Mouse (Mus musculus) limb, embryonic 14.5 days (tissue): ENCODE data around the gene Ap1s3. TPM values are rescaled to one million over a fixed set of nuclear protein-coding genes. Genes with fewer than 3 reads are reported as not detected.

Source experiments
- ATAC-seq: fragments of 200-750 bp; cut with Nextera tagmentation; 2 replicates; pipeline ENCODE4 v1.8.0; 2017; ENCODE audit warnings: low read depth, moderate number of reproducible peaks, moderate TSS enrichment; ENCODE audit not compliant: low FRiP score
- DNase-seq: peaks from one replicate; pipeline ENCODE4 v3.0.0-alpha.2; 2015; ENCODE audit warnings: low spot score
- H3K27ac ChIP-seq: fragments of 300-500 bp; sonication (generic); replicated peaks from 2 replicates; pipeline ENCODE4 v1.5.1; 2014; ENCODE audit warnings: low read depth, mild to moderate bottlenecking, low read length, moderate library complexity, mixed read lengths
- H3K27me3 ChIP-seq: fragments of 300-500 bp; sonication (generic); 2 replicates; pipeline ENCODE4 v1.6.1; 2014; ENCODE audit warnings: low read length, mixed read lengths; ENCODE audit not compliant: control insufficient read depth, insufficient read depth
- H3K36me3 ChIP-seq: fragments of 300-500 bp; sonication (generic); 2 replicates; pipeline ENCODE4 v1.6.1; 2014; ENCODE audit warnings: mild to moderate bottlenecking, low read length, moderate library complexity, mixed read lengths; ENCODE audit not compliant: control insufficient read depth, insufficient read depth
- H3K4me1 ChIP-seq: fragments of 300-500 bp; sonication (generic); 2 replicates; pipeline ENCODE4 v1.6.1; 2014; ENCODE audit warnings: antibody characterized with exemption, low read length, mixed read lengths; ENCODE audit not compliant: control insufficient read depth, insufficient read depth
- H3K4me2 ChIP-seq: fragments of 300-500 bp; sonication (generic); replicated peaks from 2 replicates; pipeline ENCODE4 v1.6.1; 2014; ENCODE audit warnings: low read depth, mild to moderate bottlenecking, low read length, moderate library complexity; ENCODE audit not compliant: severe bottlenecking
- H3K4me3 ChIP-seq: fragments of 300-500 bp; sonication (generic); replicated peaks from 2 replicates; pipeline ENCODE4 v1.5.1; 2014; ENCODE audit warnings: low read length
- H3K9ac ChIP-seq: fragments of 300-500 bp; sonication (generic); 2 replicates; pipeline ENCODE4 v1.6.1; 2014; ENCODE audit warnings: mild to moderate bottlenecking, low read depth, low read length, moderate library complexity; ENCODE audit not compliant: severe bottlenecking
- H3K9me3 ChIP-seq: fragments of 300-500 bp; sonication (generic); 2 replicates; pipeline ENCODE4 v1.6.1; 2016; ENCODE audit warnings: low read length; ENCODE audit not compliant: control insufficient read depth
- POLR2A ChIP-seq: fragments of 200-500 bp; IDR thresholded peaks from 2 replicates; pipeline ENCODE4 v1.8.0; 2012; ENCODE audit warnings: inconsistent platforms, mild to moderate bottlenecking, moderate library complexity, borderline replicate concordance; ENCODE audit not compliant: insufficient read depth, insufficient read length; ENCODE audit errors: extremely low read depth
- WGBS: fragments of 180-500 bp; shearing (Covaris S2); extraction: QIAGEN DNeasy Blood & Tissue Kit; methylation state at CpG from one replicate; pipeline ENCODE4 v1.1.7; 2014; 5-methylcytosine and 5-hydroxymethylcytosine counted together
- polyA plus RNA-seq, 2 experiments: library from polyadenylated mRNA; depleted of rRNA in 1 of 2; stranded (reverse) in 1 of 2; unstranded in 1 of 2; fragments of >200 nt; fragmentation: Nextera tagmentation in 1 of 2; extraction: Ambion mirVana in 1 of 2; gene quantifications; 2 replicates each; pipeline versions ENCODE4 v1.2.1 to v1.2.3; 2012 to 2014

Gene Ap1s3
- polyA plus RNA-seq, 2 experiments = 0.69 to 9.2 TPM

DNA sequence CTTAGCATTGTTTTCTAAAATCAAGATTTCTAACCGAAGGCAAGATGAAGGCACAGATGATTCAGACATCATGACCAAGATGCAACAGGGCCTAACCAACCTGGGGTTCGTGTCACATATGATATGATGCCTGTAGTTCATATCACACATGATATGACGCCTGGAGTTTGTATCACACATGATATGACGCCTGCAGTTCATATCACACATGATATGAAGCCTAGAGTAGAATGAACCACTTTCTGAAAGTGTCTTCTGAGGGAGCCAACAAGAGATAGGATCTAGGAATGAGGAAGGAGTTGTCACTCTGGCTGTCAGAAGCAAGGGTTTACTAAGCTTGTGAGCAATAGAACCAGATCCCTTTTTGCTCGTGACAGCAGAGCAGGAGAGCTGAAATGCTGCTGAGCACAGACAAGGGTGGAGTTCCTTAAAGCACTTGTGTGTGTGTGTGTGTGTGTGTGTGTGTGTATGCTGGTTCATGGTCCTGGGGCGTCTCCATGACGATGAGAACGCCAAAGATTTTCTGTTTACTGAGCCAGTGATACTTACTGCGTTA, 2.3 kb downstream of the Ap1s3 start:
- WGBS = 80% methylated on average over 9 of the region's 9 CpGs
- no peaks in the 10 kb centered on the region for H3K9me3 ChIP-seq
- no peak overlapping the region for H3K4me2 ChIP-seq
- no peak for TF ChIP-seq POLR2A
- H3K9ac ChIP-seq = no peak overlapping the region
- no peak overlapping the region for H3K4me3 ChIP-seq
- no peaks in the 10 kb centered on the region for H3K36me3 ChIP-seq
- H3K27ac ChIP-seq = no peak overlapping the region
- DNase-seq (no peak), ATAC-seq (no peak)
- H3K27me3 ChIP-seq = peaks cover 7% of the 10 kb centered on the region; the same call in 1 of the 2 replicates
- H3K4me1 ChIP-seq = peaks cover 7% of the 10 kb centered on the region; the same call in 1 of the 2 replicates

DNA sequence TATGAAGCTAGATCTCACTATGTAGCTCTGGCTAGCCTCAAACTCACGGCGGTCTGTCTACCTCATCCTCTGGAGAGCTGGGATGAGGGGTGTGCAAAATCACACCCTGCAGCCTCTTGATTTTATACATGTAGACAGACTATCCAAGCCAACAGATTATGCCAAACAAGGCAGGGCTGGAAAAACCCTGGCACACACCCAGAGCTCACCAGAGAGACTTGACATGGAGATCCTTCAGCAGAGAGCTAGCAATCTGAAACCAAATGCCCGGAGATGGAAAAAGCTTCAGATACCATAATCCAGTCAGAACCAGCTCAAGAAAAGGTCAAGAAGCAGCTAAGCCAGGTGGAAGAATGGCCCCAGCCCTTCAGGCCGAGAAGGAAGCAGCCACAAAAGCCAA, 6.9 kb downstream of the Ap1s3 start:
- Histone ChIP-seq H3K9ac (no peak overlapping the region), H3K4me1 (no peaks in the 10 kb centered on the region), H3K4me2 (no peak overlapping the region), H3K36me3 (no peaks in the 10 kb centered on the region), H3K4me3 (no peak overlapping the region), H3K9me3 (no peaks in the 10 kb centered on the region), H3K27ac (no peak overlapping the region), H3K27me3 (no peaks in the 10 kb centered on the region)
- TF ChIP-seq POLR2A = no peak
- ATAC-seq (no peak), DNase-seq (no peak)
- WGBS = 80% methylated on average over 4 of the region's 4 CpGs

DNA sequence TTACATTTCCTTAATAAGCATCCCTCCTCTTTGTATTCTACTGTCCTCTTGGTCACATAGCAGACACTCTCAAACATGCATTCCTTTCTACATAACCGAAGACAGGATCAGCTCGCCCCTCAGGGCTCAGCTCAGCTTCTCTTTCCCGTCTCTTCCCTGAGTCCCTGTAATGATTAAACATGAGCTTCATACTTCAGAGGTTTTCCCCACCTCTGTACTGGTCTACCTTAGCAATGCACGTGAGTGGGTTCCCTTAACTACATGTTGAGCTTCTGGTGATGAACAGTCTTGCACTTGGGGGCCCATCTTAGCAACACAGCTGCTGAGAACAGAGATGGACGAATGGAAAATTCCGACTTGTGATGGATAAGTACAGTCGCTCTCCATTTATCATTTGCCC, 12.2 kb downstream of the Ap1s3 start:
- ATAC-seq = no peak

DNA sequence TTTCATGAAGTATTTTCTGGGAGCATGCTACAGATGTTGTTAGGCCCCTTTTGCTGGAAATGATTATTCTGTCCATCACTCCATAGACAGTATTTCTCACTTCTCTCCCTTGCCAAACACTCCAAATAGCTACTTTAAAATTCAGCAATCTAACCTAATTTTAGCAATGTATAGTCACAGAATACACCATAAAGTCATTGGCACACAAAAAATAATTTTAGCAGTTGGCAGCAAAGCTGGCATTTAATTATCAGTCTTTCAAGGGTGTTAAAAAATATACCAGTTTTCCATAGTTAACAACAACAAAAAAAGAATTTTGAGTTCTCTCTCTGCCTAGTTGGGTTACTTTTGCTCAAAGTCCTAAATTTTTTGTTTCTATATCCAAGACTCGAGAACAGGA, 14.4 kb downstream of the Ap1s3 start:
- DNase-seq (no peak), ATAC-seq (no peak)
- TF ChIP-seq POLR2A = no peak
- H3K4me2 ChIP-seq = no peak overlapping the region
- H3K4me3 ChIP-seq = no peak overlapping the region
- peaks cover 7% of the 10 kb centered on the region; the same call in 1 of the 2 replicates for H3K4me1 ChIP-seq
- no peaks in the 10 kb centered on the region for H3K27me3 ChIP-seq
- no peaks in the 10 kb centered on the region for H3K9me3 ChIP-seq
- no peaks in the 10 kb centered on the region for H3K36me3 ChIP-seq
- H3K27ac ChIP-seq = no peak overlapping the region
- H3K9ac ChIP-seq = no peak overlapping the region
- 29% methylated on average over 1 of the region's 1 CpGs for WGBS

More for the DNA sequence above, 12.2 kb downstream of the Ap1s3 start:
- Histone ChIP-seq H3K9me3 (no peaks in the 10 kb centered on the region), H3K36me3 (no peaks in the 10 kb centered on the region), H3K4me2 (no peak overlapping the region), H3K4me3 (no peak overlapping the region), H3K27ac (no peak overlapping the region), H3K27me3 (no peaks in the 10 kb centered on the region), H3K4me1 (peaks cover 7% of the 10 kb centered on the region; the same call in 1 of the 2 replicates), H3K9ac (no peak overlapping the region)
- TF ChIP-seq POLR2A = no peak
- no peak for DNase-seq
- WGBS = 78% methylated on average over 7 of the region's 7 CpGs

- Histone ChIP-seq H3K4me1 (peaks cover 7% of the 10 kb centered on the region; the same call in 1 of the 2 replicates), H3K4me2 (no peak overlapping the region), H3K27ac (no peak overlapping the region), H3K4me3 (no peak overlapping the region), H3K36me3 (no peaks in the 10 kb centered on the region), H3K27me3 (no peaks in the 10 kb centered on the region), H3K9ac (no peak overlapping the region), H3K9me3 (no peaks in the 10 kb centered on the region)
- peak; percentile 48 for DNase-seq
- no peak for TF ChIP-seq POLR2A
- WGBS = 57% methylated on average over 4 of the region's 4 CpGs
- ATAC-seq = peak; percentile 53; the same call in 1 of the 2 replicates
These were observed 15.8 kb downstream of the Ap1s3 start for GRCm38 (mm10) chr1:79655819-79656555.
